Mouse (Mus musculus): ENCODE results near the gene Mrtfb.

DNA sequence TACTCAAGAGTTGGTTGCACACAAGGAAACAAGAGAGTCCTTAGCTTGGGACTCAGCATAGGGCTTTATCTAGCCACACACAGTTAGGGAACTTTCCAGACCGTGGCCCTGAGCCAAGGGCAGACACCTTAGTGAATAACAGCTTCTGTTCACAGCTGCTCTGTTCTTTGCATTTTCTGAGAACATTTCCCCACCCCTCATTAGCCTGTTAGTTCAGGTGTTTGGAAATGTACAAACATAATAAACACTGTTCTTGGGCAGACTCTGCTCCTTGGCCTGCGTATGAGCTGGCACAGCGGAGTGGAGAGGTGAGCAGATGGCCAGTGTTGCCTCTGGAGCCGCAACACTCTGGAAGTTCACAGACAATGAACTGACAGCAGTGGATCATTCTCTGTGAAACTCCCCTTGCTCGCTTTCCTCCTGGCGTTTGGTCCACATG, 74.0 kb downstream of the Mrtfb start:
- TF ChIP-seq POLR2A (IDR thresholded peaks at IDR 0.05; ENCODE audit: low read depth, low read length) (no peak), CTCF (IDR thresholded peaks at IDR 0.05; ENCODE audit: extremely low read depth, insufficient read length, insufficient replicate concordance, low read depth, low read length) (no peak)

Data from small intestine, adult 2 months (tissue).